Mouse (Mus musculus) heart, adult 2 months (tissue): Measurements from ENCODE around the gene Tfb2m.

Source experiments
- CTCF ChIP-seq: fragments of 200-600 bp; IDR thresholded peaks from 2 replicates; pipeline ENCODE4 v1.8.1; 2022; ENCODE audit warnings: antibody characterized with exemption, mild to moderate bottlenecking, moderate library complexity
- EP300 ChIP-seq: fragments of 200-500 bp; IDR thresholded peaks from 2 replicates; pipeline ENCODE4 v1.6.1; 2011; ENCODE audit warnings: low read depth, low read length, control low read depth; ENCODE audit not compliant: insufficient read depth
- POLR2A ChIP-seq: fragments of 200-500 bp; IDR thresholded peaks from 2 replicates; pipeline ENCODE4 v1.6.1; 2011; ENCODE audit warnings: mild to moderate bottlenecking, low read depth, low read length, control low read depth; ENCODE audit not compliant: insufficient read depth

DNA sequence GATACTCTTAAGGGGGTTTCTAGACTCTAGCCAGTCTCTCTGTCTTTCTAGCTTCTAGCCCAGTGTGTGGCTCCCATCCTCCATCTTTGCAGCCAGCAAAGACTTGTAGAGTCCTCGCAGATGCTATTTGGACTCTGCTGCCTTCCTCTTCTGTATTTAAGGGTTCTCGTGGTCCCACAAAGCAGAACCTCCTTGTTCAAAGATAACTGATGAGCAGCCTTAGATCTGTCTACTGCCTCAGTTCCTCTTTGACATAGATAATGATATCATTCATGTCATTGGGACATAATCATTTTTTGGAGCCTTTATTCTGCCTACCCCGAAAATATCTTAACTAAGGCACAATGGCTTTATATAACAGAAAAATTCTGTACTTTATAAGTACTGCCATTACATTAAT lies 37.0 kb upstream of the Tfb2m start:
- TF ChIP-seq POLR2A, result no peak
- TF ChIP-seq EP300, result no peak
- no peak for TF ChIP-seq CTCF
